Mouse (Mus musculus) natural killer cell, adult 2 months (primary cell): ENCODE data around the gene Fam71a.

Experiments used
- DNase-seq, 2 experiments: peaks; one replicate each; pipeline ENCODE4 v3.0.0; 2022; ENCODE audit warnings: low spot score in 2 of 2

Gene Fam71a

DNA sequence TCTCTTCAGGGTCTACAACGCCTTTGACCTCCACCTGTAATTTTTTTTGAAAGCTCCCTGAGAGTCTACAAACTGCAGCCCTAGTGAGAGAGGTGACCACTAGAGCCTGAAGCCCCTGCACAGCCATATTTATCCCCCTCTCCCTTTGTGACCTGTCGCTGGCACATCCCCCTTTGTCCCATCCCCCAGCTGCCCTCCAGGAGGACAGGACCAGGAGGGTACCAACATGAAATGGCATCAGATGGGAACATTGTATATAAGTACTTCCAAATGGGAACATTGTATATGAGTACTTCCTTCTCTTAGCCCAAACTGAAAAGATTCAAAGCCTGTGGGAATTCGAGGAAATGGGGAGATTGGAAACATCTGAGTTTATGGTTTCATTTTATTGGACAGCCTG is at the start of gene Fam71a:
Gene Fam71a (minus strand): TSS at position 101 of the 400 bp plus-strand sequence.
- DNase-seq, result no peak

GRCm38 (mm10) chr1:191211096-191211495 is 46.5 kb upstream of the Fam71a start:
- DNase-seq, result no peak

DNA sequence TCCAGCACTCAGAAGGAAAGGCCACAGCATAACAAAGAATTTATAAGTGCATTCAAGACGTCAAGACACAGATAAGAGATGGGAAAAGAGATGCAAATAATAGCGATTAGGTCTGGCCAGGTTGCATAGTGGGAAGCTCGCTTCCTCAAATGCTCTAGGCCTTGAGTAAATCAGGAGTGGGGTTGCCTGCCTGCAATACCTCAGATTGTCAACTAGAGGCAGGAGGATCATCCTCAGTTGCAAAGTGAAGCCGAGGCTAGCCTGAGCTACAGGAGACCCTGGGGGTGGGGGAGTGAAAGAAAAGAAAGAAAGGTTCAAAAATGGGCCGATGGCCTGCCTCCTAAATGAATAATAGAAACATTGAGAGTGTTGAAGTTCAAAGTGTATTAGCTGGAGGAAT is 41.2 kb upstream of the Fam71a start:
- no peak for DNase-seq

DNA sequence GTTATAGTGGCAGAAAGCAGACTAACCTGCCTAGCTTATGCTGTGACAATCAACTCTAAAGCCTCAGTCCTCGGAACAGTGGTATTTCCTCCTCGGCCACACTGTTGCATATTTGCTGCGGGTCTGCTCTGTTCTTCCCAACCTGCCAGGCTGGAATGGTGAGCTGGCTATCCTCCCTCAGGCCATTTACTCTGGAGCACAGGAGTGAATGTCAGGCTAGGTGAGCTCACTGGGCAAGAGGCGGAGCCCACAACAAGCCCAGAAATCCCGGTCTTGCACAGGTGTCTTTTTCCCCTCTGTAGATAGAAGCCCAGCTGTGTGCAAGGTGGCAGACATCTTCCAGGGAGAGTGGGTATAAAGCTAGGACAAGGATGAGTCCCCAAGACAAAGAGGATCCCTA is 40.3 kb upstream of the Fam71a start:
- no peak for DNase-seq

DNA sequence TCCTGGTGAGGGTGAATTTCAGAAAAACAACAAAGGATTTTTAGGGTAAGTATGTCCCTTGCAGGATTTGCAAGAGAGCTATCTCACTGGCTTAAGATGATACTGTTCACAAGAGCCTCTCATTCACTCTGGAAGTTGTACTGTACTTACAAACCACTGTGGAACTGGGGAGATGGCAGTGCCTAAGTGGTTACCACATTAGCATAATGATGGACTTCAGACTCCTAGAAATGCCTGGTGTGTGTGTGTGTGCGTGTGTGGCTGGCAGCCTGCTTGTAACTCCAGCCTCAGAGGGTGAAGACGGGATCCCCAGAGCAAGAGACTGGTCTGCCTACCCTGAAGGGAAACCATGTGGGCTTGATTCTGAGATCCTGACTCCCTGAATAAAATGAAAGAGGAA is 38.9 kb upstream of the Fam71a start:
- no peak for DNase-seq

- no peak for DNase-seq
These were observed 37.8 kb upstream of the Fam71a start for GRCm38 (mm10) chr1:191202208-191202952.

- DNase-seq, result peak in 1 of 2 experiments; percentile 38
These were observed 36.4 kb upstream of the Fam71a start for GRCm38 (mm10) chr1:191200816-191201602.

DNA sequence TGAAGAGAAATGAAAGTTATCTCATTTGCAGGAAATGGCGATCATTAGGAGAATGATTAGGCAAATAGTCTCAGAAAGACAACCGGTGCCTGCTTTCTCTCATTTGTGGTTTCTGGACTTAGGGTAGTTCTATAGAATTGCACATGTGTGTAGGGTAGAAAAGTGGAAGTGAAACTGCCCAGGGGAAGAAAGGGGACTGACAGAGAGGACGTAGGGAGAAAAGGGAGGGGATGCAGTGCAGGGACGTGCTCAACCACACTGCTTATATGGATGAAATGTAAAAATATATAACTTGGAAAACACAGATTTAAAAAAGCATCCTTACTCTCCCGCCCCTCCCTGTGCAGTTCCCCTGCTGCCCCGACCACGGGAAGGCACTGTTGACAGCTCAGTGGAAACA is 33.3 kb upstream of the Fam71a start:
- DNase-seq, result peak in 1 of 2 experiments; percentile 61

- no peak for DNase-seq
These were observed 31.4 kb upstream of the Fam71a start for GRCm38 (mm10) chr1:191196016-191196415.

DNA sequence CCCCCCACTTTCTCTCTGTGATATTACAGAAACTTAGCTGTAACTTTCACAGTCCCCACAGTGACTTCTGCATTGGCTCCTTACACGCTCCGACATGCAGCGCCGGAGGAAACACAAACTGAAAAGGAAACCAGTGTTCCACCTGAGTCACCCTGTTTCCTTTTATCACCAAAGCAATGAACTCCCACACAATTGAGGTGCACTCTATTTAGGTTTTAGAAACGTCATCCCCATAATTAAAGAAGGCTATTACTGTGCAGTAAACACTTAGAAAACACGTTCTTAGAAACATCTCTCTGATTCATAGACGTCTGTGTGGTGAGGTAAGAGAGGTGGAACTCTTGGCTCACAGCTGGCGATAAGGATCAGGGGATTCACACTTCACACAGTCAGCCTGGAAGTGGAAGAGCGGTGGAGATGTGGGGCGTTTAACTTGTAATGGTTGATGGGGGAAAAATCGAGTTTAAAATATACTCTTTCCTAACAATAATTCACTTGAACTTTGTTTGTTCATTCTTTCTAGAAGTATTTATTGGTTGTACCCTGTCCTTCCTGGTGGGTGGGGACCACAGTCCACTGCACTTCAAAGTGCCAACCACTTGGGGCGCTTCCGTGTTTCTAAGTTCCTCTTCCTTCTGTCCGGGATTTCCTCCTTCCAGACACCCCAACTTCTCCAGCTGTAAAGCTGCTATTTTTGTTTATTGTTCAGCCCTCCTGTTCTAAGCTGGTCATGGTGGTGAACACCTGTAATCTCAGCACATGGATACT is 29.2 kb upstream of the Fam71a start:
- DNase-seq, result peak; percentile 76 to 80

DNA sequence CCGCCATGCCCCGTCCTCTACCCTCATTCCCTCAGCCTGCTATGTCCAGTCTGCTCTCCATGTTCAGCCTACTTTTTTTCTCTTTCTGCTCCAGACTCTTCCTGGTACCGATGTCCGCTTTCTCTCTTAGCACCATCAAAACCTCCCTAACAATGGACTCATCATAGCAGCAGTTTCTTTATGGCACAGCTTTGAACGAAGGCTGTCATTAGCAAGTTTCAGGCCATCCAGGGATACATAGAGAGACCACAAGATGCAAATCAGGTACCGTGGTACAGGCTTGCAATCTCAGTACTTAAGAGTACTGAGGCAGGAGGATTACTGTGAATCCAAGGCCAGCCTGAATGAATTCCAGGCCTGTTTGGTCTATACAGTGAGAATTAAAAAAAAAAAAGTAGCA is 28.1 kb upstream of the Fam71a start:
- DNase-seq, result no peak

GRCm38 (mm10) chr1:191192213-191192612 is 27.6 kb upstream of the Fam71a start:
- no peak for DNase-seq

GRCm38 (mm10) chr1:191189671-191190372 is 25.2 kb upstream of the Fam71a start:
- no peak for DNase-seq

- no peak for DNase-seq
These were observed 21.8 kb upstream of the Fam71a start for GRCm38 (mm10) chr1:191186386-191186770.

- DNase-seq, result no peak
These were observed 21.3 kb upstream of the Fam71a start for GRCm38 (mm10) chr1:191185761-191186385.

GRCm38 (mm10) chr1:191184841-191185251 is 20.2 kb upstream of the Fam71a start:
- DNase-seq, result no peak

GRCm38 (mm10) chr1:191184066-191184815 is 19.6 kb upstream of the Fam71a start:
- no peak for DNase-seq

DNA sequence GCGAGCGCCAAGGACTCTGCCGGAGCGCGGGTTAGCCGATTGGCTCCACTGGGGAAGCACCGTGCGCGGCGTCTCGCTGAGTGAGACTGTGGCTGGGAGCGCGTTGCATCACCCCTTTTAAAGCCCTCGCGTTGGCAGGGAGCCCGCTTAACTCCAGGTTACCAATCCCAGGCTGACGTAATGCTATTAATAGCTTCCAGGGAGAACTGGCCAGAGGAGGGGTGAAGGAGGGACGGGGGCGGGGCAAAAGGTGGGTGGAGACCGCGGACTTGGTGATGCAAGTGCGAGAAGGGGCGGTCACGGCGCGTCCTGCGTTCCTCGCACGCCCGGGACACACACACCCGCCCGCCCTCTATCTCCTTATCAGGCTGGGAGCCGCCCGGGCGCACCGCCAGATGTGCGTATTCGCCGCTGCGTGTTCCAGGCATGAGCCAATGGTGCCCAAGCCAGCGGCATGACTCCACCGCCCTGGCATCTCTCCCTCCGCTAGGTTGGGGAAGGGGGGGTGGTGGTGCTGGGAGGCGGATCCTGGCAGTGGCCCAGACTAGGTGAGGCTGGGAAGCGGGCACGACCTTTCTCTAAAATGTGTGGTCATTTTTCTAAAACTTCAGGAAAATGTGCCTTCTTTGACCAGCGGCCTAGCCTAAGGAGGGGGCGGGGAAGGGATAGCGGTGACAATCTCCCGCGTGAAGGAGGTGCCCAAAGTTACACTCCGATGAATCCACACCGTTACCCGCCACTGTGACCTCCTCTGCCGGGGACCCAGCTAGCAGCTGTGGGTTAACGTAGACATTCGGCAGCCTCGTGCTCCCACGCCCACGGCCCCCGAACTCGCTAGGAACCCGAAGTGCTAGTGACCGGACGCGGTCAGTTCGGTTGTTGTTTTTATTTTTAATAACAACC is 18.8 kb upstream of the Fam71a start:
- DNase-seq, result peak; percentile 71 to 75

DNA sequence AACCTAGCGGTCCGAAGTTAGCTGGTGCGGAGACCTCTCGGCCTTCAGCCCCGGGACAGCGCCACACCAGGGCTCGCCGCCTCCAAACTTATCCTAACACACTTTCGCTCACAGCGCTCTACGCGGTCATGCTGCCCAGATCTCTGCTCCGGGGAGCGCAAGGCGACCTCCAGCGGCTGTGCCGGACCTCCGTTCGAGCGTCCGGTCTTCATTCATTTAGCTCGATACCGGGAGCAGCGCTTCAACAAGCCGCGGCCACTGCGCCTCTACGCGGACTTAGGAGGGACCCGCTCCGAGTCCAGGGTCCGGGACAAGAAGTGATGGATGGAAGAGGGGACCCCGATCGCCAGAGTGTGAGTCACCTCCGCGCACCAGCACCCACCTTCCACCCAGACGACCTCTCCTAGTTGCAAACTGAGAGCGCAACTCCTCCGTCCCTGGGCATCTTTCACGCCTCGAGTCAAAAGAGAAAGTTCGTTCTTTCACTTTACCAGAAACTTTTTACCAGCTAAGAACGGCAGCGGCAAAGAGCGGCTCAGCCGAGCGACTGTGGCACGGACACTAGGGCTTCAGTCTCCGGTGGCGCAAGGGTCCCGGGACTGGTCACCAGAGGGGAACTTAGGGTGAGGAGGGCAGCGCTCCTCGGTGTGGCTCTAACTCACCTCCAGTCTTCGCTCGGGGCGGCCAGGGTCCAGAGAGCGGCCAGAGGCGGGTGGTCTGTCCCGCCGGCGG is 18.0 kb upstream of the Fam71a start:
- peak; percentile 28 to 31 for DNase-seq
